ENCODE assay signal across 16 mouse cellular contexts in genomic region chr15:86566111-86566510, GRCm38 (mm10).
A peak's percentile ranks its signal among the peaks of the same experiment; 100 is the strongest.
DNase-seq lines count a peak whose midpoint lies in the region; ATAC-seq and TF ChIP-seq lines count a peak whose summit lies in the region.
"Had no signal": no experiment of that assay in that cellular context is flagged by ENCODE, and none has a peak within 500 bp of the region (broad histone marks: within the 10 kb centered on the region; RNA-seq: fewer than 3 reads in every experiment).

No protein-coding gene starts in this region.

- no peaks in the 10 kb centered on the region for H3K27me3 ChIP-seq in forebrain, postnatal 0 days (ENCODE audit: insufficient read depth, low read length)
- no peaks in the 10 kb centered on the region for H3K27me3 ChIP-seq in forebrain, embryonic 11.5 days (ENCODE audit: control insufficient read depth, insufficient read depth, low read length)
- no peaks in the 10 kb centered on the region for H3K27me3 ChIP-seq in liver, adult 2 months (ENCODE audit: control insufficient read depth, insufficient read depth, low read length)
- no peaks in the 10 kb centered on the region for H3K27me3 ChIP-seq in ES-Bruce4 (ENCODE audit: control insufficient read depth, insufficient read depth, low read length, poor library complexity, severe bottlenecking)
- H3K27me3 ChIP-seq: liver, embryonic 15.5 days; midbrain, embryonic 13.5 days had no signal

- no peak overlapping the region for H3K27ac ChIP-seq in forebrain, postnatal 0 days (ENCODE audit: low read depth, low read length)
- no peak overlapping the region for H3K27ac ChIP-seq in forebrain, embryonic 11.5 days (ENCODE audit: low read depth, low read length)
- no peak overlapping the region for H3K27ac ChIP-seq in liver, adult 2 months (replicated peaks; ENCODE audit: insufficient read depth, low read depth, low read length)
- H3K27ac ChIP-seq in ES-Bruce4 (ENCODE audit: insufficient read depth, low read length), result no peak overlapping the region
- H3K27ac ChIP-seq: heart, embryonic 10.5 days; liver, embryonic 15.5 days; macrophage; midbrain, embryonic 13.5 days had no signal

- H3K79me2 ChIP-seq in liver, adult 2 months (ENCODE audit: control insufficient read depth, insufficient read depth, low read length), result no peaks in the 10 kb centered on the region

- H3K4me2 ChIP-seq in forebrain, postnatal 0 days (ENCODE audit: low read depth), result no peak overlapping the region
- no peak overlapping the region for H3K4me2 ChIP-seq in forebrain, embryonic 11.5 days (ENCODE audit: low read depth, low read length, severe bottlenecking)
- H3K4me2 ChIP-seq: liver, embryonic 15.5 days; midbrain, embryonic 13.5 days had no signal

- no peaks in the 10 kb centered on the region for H3K9me3 ChIP-seq in forebrain, postnatal 0 days (ENCODE audit: low read length)
- no peaks in the 10 kb centered on the region for H3K9me3 ChIP-seq in forebrain, embryonic 11.5 days (ENCODE audit: control insufficient read depth, low read length)
- no peaks in the 10 kb centered on the region; the same call in 1 of the 2 replicates for H3K9me3 ChIP-seq in ES-Bruce4 (replicated peaks; ENCODE audit: control insufficient read depth, insufficient read depth, low read length, poor library complexity, severe bottlenecking)
- H3K9me3 ChIP-seq: heart, embryonic 10.5 days; liver, embryonic 15.5 days; midbrain, embryonic 13.5 days had no signal

- TF ChIP-seq EP300 in ES-Bruce4 (IDR thresholded peaks at IDR 0.05; ENCODE audit: insufficient read depth, low read depth, low read length), result no peak

- 81% methylated on average over 3 of the region's 3 CpGs for WGBS in forebrain, postnatal 0 days
- WGBS in forebrain, embryonic 11.5 days, result 79% methylated on average over 3 of the region's 3 CpGs
- WGBS in liver, adult 2 months, result 69% methylated on average over 3 of the region's 3 CpGs

- no peaks in the 10 kb centered on the region for H3K4me1 ChIP-seq in forebrain, postnatal 0 days (ENCODE audit: insufficient read depth)
- no peaks in the 10 kb centered on the region for H3K4me1 ChIP-seq in forebrain, embryonic 11.5 days (replicated peaks; ENCODE audit: control insufficient read depth, insufficient read depth, low read length)
- no peaks in the 10 kb centered on the region for H3K4me1 ChIP-seq in liver, adult 2 months (ENCODE audit: control insufficient read depth, insufficient read depth, low read length)
- no peaks in the 10 kb centered on the region for H3K4me1 ChIP-seq in ES-Bruce4 (ENCODE audit: control insufficient read depth, insufficient read depth, low read length)
- H3K4me1 ChIP-seq: heart, embryonic 10.5 days; liver, embryonic 15.5 days; midbrain, embryonic 13.5 days had no signal

- no peaks in the 10 kb centered on the region for H3K36me3 ChIP-seq in forebrain, postnatal 0 days (ENCODE audit: insufficient read depth)
- H3K36me3 ChIP-seq in forebrain, embryonic 11.5 days (ENCODE audit: control insufficient read depth, insufficient read depth, low read length), result no peaks in the 10 kb centered on the region
- no peaks in the 10 kb centered on the region for H3K36me3 ChIP-seq in liver, adult 2 months (ENCODE audit: control insufficient read depth, insufficient read depth, low read length)
- H3K36me3 ChIP-seq in ES-Bruce4 (ENCODE audit: control insufficient read depth, insufficient read depth, low read length, poor library complexity, severe bottlenecking), result no peaks in the 10 kb centered on the region
- H3K36me3 ChIP-seq: heart, embryonic 10.5 days; liver, embryonic 15.5 days; midbrain, embryonic 13.5 days had no signal

- no peak for ATAC-seq in forebrain, postnatal 0 days
- no peak for ATAC-seq in forebrain, embryonic 11.5 days (replicated peaks; ENCODE audit: low FRiP score)
- ATAC-seq: midbrain, embryonic 13.5 days had no signal

- no peak for TF ChIP-seq POLR2A in liver, adult 2 months (IDR thresholded peaks at IDR 0.05; ENCODE audit: extremely low read depth, insufficient read depth, low read length)
- TF ChIP-seq POLR2A in ES-Bruce4 (IDR thresholded peaks at IDR 0.05; ENCODE audit: insufficient read depth, low read length), result no peak

- H3K4me3 ChIP-seq in forebrain, postnatal 0 days (ENCODE audit: low read depth, low read length), result no peak overlapping the region
- H3K4me3 ChIP-seq in forebrain, embryonic 11.5 days (ENCODE audit: low read depth, low read length), result no peak overlapping the region
- no peak overlapping the region for H3K4me3 ChIP-seq in liver, adult 2 months (ENCODE audit: insufficient read depth, low read depth, low read length)
- H3K4me3 ChIP-seq in ES-Bruce4 (ENCODE audit: low read depth, low read length), result no peak overlapping the region
- H3K4me3 ChIP-seq: heart, embryonic 10.5 days; liver, embryonic 15.5 days; midbrain, embryonic 13.5 days had no signal

- no peak overlapping the region for H3K9ac ChIP-seq in forebrain, postnatal 0 days
- no peak overlapping the region for H3K9ac ChIP-seq in forebrain, embryonic 11.5 days (ENCODE audit: low read length)
- H3K9ac ChIP-seq in liver, adult 2 months (ENCODE audit: low read depth, low read length), result no peak overlapping the region
- H3K9ac ChIP-seq in ES-Bruce4 (ENCODE audit: low read depth, poor library complexity, severe bottlenecking), result no peak overlapping the region
- H3K9ac ChIP-seq: liver, embryonic 15.5 days; midbrain, embryonic 13.5 days had no signal

- TF ChIP-seq CTCF in forebrain, postnatal 0 days (IDR thresholded peaks at IDR 0.05; ENCODE audit: low read depth), result peak; percentile 38; the same call in 1 of the 2 replicates
- TF ChIP-seq CTCF in liver, adult 2 months (IDR thresholded peaks at IDR 0.05; ENCODE audit: low read depth, low read length), result 0 out of 2 replicates have a peak, but pooled peaks have one; percentile 18
- TF ChIP-seq CTCF in ES-Bruce4 (IDR thresholded peaks at IDR 0.05; ENCODE audit: low read depth, low read length), result peak; percentile 4

- DNase-seq in forebrain, postnatal 0 days, result no peak
- DNase-seq in forebrain, embryonic 11.5 days (ENCODE audit: low spot score), result no peak
- DNase-seq in liver, adult 2 months (ENCODE audit: extremely low read depth, low read depth, low spot score), result no peak
- no peak for DNase-seq in liver
- DNase-seq in naive thymus-derived CD4-positive, alpha-beta T cell, adult 2 months (ENCODE audit: low read depth), result peak; percentile 4
- DNase-seq in ovary, postnatal 10 days (ENCODE audit: low spot score), result no peak
- DNase-seq: adrenal gland, adult 8-10 months; B cell, adult 2 months; cerebellum, adult 18-20 months; gastrocnemius, postnatal 25 days; right cerebral cortex, postnatal 14 days had no signal
